Mouse (Mus musculus): ENCODE results near the gene 1700037H04Rik. TPM values are rescaled to one million over a fixed set of nuclear protein-coding genes. Genes with fewer than 3 reads are reported as not detected.

The 1700037H04Rik gene
- total RNA-seq, 2 experiments from 2014 or later = 11.5 to 12.2 TPM

DNA sequence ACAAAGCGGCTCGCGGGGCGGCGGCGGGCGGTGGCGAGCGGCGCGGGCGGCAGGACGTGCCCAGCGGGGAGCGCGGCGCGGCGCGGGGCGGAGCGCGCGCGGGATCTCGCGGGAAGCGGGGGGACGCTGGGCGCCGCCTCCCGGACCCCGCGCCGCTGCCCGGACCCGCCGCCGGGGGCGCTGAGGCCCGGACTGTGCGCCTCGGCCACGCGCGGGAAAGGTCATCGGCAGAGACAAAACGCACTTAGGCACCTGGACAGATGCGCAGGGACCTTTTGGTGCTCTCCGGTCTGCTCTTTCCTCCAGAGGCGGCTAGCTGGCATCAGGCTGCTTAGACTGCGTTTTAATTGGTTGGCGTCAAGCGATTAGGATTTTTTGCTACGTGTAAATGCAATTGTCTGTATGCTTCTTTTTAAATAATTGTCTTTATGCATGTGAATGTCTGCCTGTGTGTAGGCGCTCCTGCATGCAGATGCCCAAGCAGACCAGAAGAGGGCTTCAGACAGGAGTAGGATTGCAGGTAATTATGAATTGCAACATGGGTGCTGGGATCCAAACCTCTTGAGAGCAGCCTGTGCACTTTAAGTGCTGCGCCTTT is 20.2 kb upstream of the 1700037H04Rik start, which contains the start of gene Cenpb:
Cenpb (minus strand) TSS at position 78 of the 598 bp plus-strand sequence.
- intact Hi-C loops (cut with DNase I) = loop anchor here (2.0 to 10.0 kb wide), 4 partner anchors 23 to 335 kb away; no protein-coding TSS in a partner anchor

GRCm38 (mm10) chr2:131179246-131179886 is 19.5 kb upstream of the 1700037H04Rik start:
- intact Hi-C loops (cut with DNase I) = no loop called here

More for the DNA sequence above, 20.2 kb upstream of the 1700037H04Rik start, which contains the start of gene Cenpb:
- DNase-seq (ENCODE audit: low spot score) = peak; percentile 73

GRCm38 (mm10) chr2:131178828-131179245 is 19.0 kb upstream of the 1700037H04Rik start:
- intact Hi-C loops (cut with DNase I) = no loop called here
- no peak for DNase-seq (ENCODE audit: low spot score)

More at GRCm38 (mm10) chr2:131179246-131179886, 19.5 kb upstream of the 1700037H04Rik start:
- DNase-seq (ENCODE audit: low spot score) = no peak

DNA sequence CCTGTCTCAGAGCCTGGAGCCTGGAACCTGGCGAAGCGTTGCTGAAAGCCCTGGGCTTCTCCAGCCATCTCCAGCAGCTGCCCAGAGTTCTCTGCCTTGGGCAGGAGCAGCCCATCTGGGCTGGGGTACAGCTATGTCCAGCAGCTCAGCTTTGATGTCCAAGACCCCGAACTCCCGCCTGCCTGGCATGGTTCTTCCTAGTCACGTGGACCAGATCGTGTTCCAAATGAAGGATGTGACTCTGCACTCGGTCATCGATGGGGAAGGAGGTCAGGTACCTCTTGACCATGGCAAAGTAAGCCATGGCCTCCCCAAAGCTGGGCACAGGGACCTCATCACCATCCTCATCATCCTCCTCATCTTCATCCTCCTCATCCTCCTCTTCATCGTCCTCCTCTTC is 18.1 kb upstream of the 1700037H04Rik start:
- intact Hi-C loops (cut with DNase I) = no loop called here
- DNase-seq (ENCODE audit: low spot score) = no peak

GRCm38 (mm10) chr2:131176491-131176890 is 16.6 kb upstream of the 1700037H04Rik start:
- DNase-seq (ENCODE audit: low spot score) = no peak
- intact Hi-C loops (cut with DNase I) = no loop called here

- DNase-seq (ENCODE audit: low spot score) = no peak
- intact Hi-C loops (cut with DNase I) = no loop called here
These were observed 16.0 kb upstream of the 1700037H04Rik start for GRCm38 (mm10) chr2:131175945-131176309.

DNA sequence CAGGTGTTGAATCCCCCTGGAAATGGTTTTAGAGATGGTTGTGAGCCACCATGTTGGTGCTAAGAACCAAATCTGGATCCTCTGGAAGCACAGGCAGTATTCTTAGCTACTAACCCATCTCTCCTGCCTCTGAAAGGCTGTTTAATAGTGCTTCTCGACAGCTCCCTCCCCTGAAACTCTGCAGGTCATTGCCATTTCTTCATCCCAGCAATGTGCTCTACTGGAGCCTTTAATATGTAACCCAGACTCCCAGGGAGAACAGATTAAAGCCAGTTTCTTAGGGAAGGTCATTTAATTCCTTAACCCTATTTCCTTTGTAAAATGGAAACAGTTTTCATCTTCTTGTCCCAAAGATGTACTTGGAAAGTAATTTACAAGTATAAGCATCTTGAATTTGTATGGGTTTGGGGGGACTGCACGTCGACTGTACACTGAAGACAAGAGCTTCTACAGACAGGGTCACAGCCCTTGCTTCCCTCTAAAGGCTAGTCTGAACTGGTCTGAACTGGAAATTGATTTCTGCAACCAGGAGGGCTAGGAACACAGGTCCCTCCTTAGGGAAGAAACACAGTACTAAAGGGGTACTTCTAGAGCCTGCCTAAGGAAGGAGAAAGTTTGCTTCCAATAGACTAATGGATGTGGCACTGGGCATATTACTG is 15.5 kb upstream of the 1700037H04Rik start:
- intact Hi-C loops (cut with DNase I) = no loop called here
- DNase-seq (ENCODE audit: low spot score) = no peak

GRCm38 (mm10) chr2:131174700-131175099 is 14.8 kb upstream of the 1700037H04Rik start:
- intact Hi-C loops (cut with DNase I) = loop anchor here (5.0 kb wide), 1 partner anchor 178 kb away; the partner anchor contains the start of gene Rnf24
- DNase-seq (ENCODE audit: low spot score) = no peak

DNA sequence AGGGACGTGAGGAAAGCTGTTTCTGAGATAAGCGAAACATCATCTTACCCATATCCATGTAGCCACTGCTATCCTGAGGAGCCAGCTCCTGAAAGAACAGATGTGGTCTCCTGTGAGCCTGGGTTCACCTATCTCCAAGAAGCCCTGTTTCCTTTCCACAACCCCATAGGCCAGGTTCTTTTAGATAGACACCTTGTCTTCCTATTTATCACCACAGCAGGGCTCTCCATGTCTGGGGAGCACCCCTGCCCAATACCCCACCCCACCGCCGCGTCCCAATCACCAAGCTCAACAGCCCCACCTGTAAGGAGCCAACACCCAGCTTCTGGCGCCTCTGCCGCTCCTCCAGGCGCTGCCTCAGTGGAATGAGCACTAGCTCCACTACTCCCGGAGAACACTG is 12.4 kb upstream of the 1700037H04Rik start:
- intact Hi-C loops (cut with DNase I) = loop anchor here (5.0 kb wide), 1 partner anchor 180 kb away; the partner anchor contains the start of gene Rnf24

DNA sequence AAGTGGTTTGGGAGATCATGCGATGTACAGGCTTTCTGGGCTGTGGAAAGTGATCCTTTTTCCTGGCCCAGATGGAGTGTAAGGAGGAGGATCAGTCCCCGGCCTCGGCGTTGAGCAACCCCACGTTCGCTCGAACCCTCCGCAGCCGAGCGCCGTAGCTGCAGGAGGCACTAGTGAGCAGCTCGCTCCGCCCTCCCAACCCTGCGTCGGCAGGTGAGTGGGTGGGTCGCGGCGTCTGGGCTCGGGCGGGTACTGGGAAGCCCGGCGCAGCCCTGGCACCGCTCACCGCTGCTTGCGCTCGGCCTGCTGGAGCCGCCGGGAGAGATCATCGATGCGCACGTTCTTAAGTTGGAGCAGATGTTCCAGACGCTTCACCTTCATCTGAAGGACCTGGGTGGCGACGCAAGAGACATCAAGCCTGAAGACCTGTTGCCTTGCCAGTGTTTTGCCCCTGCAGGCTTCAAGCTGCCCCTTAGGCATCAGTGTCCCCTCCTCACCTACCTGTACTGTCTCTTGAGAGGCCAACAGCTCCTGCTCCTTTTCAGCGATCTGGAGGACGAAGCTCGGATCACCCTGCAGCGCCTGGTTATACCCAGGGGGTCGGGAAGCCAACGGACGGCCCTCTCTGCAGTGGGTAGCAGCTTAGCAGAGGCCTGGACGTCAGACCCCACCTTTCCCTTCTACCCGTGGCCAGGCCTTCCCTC is 11.7 kb upstream of the 1700037H04Rik start:
- intact Hi-C loops (cut with DNase I) = loop anchor here (5.0 kb wide), 1 partner anchor 181 kb away; the partner anchor contains the start of gene Rnf24
- no peak for DNase-seq (ENCODE audit: low spot score)

More for the DNA sequence above, 12.4 kb upstream of the 1700037H04Rik start:
- no peak for DNase-seq (ENCODE audit: low spot score)

- intact Hi-C loops (cut with DNase I) = loop anchor here (5.0 kb wide), 1 partner anchor 181 kb away; the partner anchor contains the start of gene Rnf24
- DNase-seq (ENCODE audit: low spot score) = no peak
These were observed 11.1 kb upstream of the 1700037H04Rik start for GRCm38 (mm10) chr2:131170936-131171335.

DNA sequence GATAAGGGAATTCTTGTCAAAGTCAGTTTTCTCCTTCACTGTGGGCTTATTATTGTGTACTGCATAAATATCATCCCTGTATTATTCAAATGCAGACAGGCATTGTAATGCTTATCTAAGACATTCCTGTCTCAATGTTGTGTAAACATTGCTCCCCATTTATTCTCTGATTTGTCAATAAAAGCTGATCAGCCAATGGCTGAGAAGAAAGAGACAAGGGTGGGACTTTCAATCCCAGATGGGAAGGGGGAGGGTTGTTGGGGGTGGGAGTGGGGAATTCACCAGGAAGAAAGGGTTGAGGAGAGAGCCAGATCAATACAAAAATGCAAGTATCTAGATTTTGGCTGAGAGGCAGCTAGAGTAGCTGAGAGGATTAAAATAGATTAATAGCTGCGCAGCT is 9.0 kb upstream of the 1700037H04Rik start:
- intact Hi-C loops (cut with DNase I) = loop anchor here (5.0 kb wide), 1 partner anchor 117 kb away; no protein-coding TSS in a partner anchor
- no peak for DNase-seq (ENCODE audit: low spot score)

DNA sequence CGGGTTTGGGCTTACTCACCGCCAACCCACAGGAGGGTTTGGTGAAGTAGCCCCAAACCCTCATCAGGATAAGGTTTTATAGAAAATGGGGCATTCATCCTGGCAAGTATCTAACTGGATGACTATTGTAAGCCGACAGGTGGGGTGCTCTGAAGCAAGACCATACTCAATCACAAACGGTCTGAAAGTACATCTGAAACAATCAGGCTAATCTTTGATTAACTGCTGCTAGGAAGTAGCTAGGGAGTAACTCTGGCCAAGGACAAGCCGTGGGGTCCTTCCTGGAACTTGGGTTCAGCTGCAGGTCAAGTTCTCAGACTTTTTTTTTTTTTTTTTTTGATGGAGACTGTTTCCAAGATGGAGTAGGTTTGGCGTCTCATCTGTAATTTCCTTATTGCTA is 8.1 kb upstream of the 1700037H04Rik start:
- intact Hi-C loops (cut with DNase I) = loop anchor here (5.0 kb wide), 1 partner anchor 116 kb away; no protein-coding TSS in a partner anchor
- no peak for DNase-seq (ENCODE audit: low spot score)

- DNase-seq (ENCODE audit: low spot score) = no peak
- intact Hi-C loops (cut with DNase I) = loop anchor here (5.0 kb wide), 1 partner anchor 114 kb away; no protein-coding TSS in a partner anchor
These were observed 6.3 kb upstream of the 1700037H04Rik start for GRCm38 (mm10) chr2:131166172-131166571.

DNA sequence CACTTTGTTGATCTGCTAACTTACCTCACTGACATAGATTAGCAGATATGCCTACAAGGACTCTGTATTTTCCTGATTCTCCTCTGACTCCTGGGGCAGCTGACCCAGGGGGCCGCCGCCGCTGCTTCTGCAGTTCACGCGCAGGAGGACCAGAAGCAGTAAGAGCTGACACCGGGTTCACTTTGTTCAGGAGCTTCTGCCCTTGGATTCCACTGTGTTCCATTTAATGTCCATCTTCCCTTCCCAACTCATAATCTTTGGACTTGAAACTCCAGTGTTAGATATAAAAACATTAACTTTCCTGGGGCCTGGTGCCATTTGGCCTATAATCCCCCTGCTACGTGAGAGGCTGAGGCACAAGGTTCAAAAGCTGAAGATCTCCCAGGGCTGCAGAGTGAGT is 4.0 kb upstream of the 1700037H04Rik start:
- intact Hi-C loops (cut with DNase I) = loop anchor here (5.0 kb wide), 1 partner anchor 202 kb away; no protein-coding TSS in a partner anchor
- no peak for DNase-seq (ENCODE audit: low spot score)

- no peak for DNase-seq (ENCODE audit: low spot score)
- intact Hi-C loops (cut with DNase I) = loop anchor here (2.0 to 5.0 kb wide), 2 partner anchors 66 to 198 kb away; no protein-coding TSS in a partner anchor
These were observed 810 bp upstream of the 1700037H04Rik start for GRCm38 (mm10) chr2:131160671-131161111.

- intact Hi-C loops (cut with DNase I) = no loop called here
These were observed 380 bp downstream of the 1700037H04Rik start for GRCm38 (mm10) chr2:131159491-131159910.

GRCm38 (mm10) chr2:131156987-131157386 is 2.9 kb downstream of the 1700037H04Rik start:
- intact Hi-C loops (cut with DNase I) = no loop called here
- DNase-seq (ENCODE audit: low spot score) = no peak

More at GRCm38 (mm10) chr2:131159491-131159910, 380 bp downstream of the 1700037H04Rik start:
- DNase-seq (ENCODE audit: low spot score) = no peak

DNA sequence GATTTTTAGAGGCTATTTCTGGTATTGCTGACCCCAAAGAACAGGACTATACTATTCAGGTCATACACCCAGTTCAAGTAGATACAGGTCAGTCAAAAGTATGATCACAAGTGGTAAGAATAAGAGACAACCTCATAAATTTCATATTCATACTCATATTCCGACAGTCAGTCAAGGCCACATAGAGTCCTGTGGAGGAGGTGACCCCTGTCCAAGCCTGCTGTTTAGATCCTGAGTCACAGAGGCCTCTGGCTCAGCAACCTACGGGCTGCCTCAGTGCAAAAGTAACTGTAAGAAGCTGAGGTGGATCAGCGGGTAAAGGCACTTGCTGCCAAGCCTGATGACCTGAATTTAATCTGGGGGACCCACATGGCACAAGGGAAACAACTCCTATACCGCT is 5.8 kb downstream of the 1700037H04Rik start:
- no peak for DNase-seq (ENCODE audit: low spot score)
- intact Hi-C loops (cut with DNase I) = no loop called here
